Mouse (Mus musculus) heart, embryonic 11.5 days (tissue): ENCODE data around the gene Ssmem1. TPM values are rescaled to one million over a fixed set of nuclear protein-coding genes. Genes with fewer than 3 reads are reported as not detected.

Source experiments
- ATAC-seq: fragments of 200-750 bp; cut with Nextera tagmentation; replicated peaks from 2 replicates; pipeline ENCODE4 v1.8.0; 2017; ENCODE audit warnings: moderate library complexity; ENCODE audit not compliant: insufficient number of reproducible peaks, low FRiP score, low TSS enrichment
- H3K27ac ChIP-seq: fragments of 300-500 bp; sonication (generic); 2 replicates; pipeline ENCODE4 v1.5.1; 2014; ENCODE audit warnings: mild to moderate bottlenecking, low read depth, low read length
- H3K27me3 ChIP-seq: fragments of 300-500 bp; sonication (generic); 2 replicates; pipeline ENCODE4 v1.6.1; 2014; ENCODE audit warnings: mild to moderate bottlenecking, low read length, mixed read lengths; ENCODE audit not compliant: control insufficient read depth, insufficient read depth
- H3K36me3 ChIP-seq: fragments of 300-500 bp; sonication (generic); 2 replicates; pipeline ENCODE4 v1.6.1; 2014; ENCODE audit warnings: mild to moderate bottlenecking, low read length, moderate library complexity, mixed read lengths; ENCODE audit not compliant: control insufficient read depth, insufficient read depth
- H3K4me1 ChIP-seq: fragments of 300-500 bp; sonication (generic); 2 replicates; pipeline ENCODE4 v1.6.1; 2014; ENCODE audit warnings: low read length; ENCODE audit not compliant: control insufficient read depth, insufficient read depth
- H3K4me2 ChIP-seq: fragments of 300-500 bp; sonication (generic); 2 replicates; pipeline ENCODE4 v1.6.1; 2014; ENCODE audit warnings: mild to moderate bottlenecking, moderate library complexity
- H3K4me3 ChIP-seq: fragments of 300-500 bp; sonication (generic); 2 replicates; pipeline ENCODE4 v1.5.1; 2014; ENCODE audit warnings: low read depth, low read length
- H3K9ac ChIP-seq: fragments of 300-500 bp; sonication (generic); 2 replicates; pipeline ENCODE4 v1.6.1; 2014; ENCODE audit warnings: mild to moderate bottlenecking, low read depth, low read length, moderate library complexity
- H3K9me3 ChIP-seq: fragments of 300-500 bp; sonication (generic); replicated peaks from 2 replicates; pipeline ENCODE4 v1.6.1; 2016; ENCODE audit warnings: low read length; ENCODE audit not compliant: control insufficient read depth
- WGBS: fragments of 180-500 bp; shearing (Covaris S2); extraction: QIAGEN DNeasy Blood & Tissue Kit; methylation state at CpG from one replicate; pipeline ENCODE4 v1.1.7; 2014; ENCODE audit not compliant: insufficient replicate concordance; 5-methylcytosine and 5-hydroxymethylcytosine counted together
- polyA plus RNA-seq: library from polyadenylated mRNA; unstranded; fragments of >200 nt; fragmentation: Nextera tagmentation; extraction: Ambion mirVana; gene quantifications from 2 replicates; pipeline ENCODE4 v1.2.1, GENCODE M21; 2014

Ssmem1 gene
- polyA plus RNA-seq, 1 experiment from 2014 or later = 0.62 TPM

GRCm38 (mm10) chr6:30508824-30509223 lies 825 bp upstream of the Ssmem1 start:
- 15% methylated on average over 2 of the region's 2 CpGs for WGBS
- Histone ChIP-seq H3K4me3 (peak overlapping the region; percentile 49), H3K9ac (peak overlapping the region; percentile 80), H3K27me3 (no peaks in the 10 kb centered on the region), H3K27ac (peak overlapping the region; percentile 94), H3K36me3 (peaks cover 9% of the 10 kb centered on the region), H3K9me3 (no peaks in the 10 kb centered on the region), H3K4me1 (peaks cover 6% of the 10 kb centered on the region), H3K4me2 (peak overlapping the region; percentile 74)
- no peak for ATAC-seq

- WGBS = 70% methylated on average over 5 of the region's 5 CpGs
- peak overlapping the region; percentile 74 for H3K4me2 ChIP-seq
- no peaks in the 10 kb centered on the region for H3K27me3 ChIP-seq
- H3K9ac ChIP-seq = peak overlapping the region; percentile 40; the same call in 1 of the 2 replicates
- no peaks in the 10 kb centered on the region for H3K9me3 ChIP-seq
- peak overlapping the region; percentile 94 for H3K27ac ChIP-seq
- peaks cover 9% of the 10 kb centered on the region for H3K4me1 ChIP-seq
- peaks cover 7% of the 10 kb centered on the region for H3K36me3 ChIP-seq
- no peak for ATAC-seq
- no peak overlapping the region for H3K4me3 ChIP-seq
These were observed 642 bp downstream of the Ssmem1 start for GRCm38 (mm10) chr6:30510291-30510690.

GRCm38 (mm10) chr6:30514242-30514641 lies 4.6 kb downstream of the Ssmem1 start:
- no peak overlapping the region for H3K4me3 ChIP-seq
- no peaks in the 10 kb centered on the region for H3K36me3 ChIP-seq
- H3K9ac ChIP-seq = no peak overlapping the region
- H3K4me1 ChIP-seq = peaks cover 9% of the 10 kb centered on the region
- no peaks in the 10 kb centered on the region for H3K9me3 ChIP-seq
- no peak overlapping the region for H3K4me2 ChIP-seq
- no peaks in the 10 kb centered on the region for H3K27me3 ChIP-seq
- no peak overlapping the region for H3K27ac ChIP-seq
- no peak for ATAC-seq
- WGBS = 19% methylated on average over 9 of the region's 9 CpGs

- 57% methylated on average over 11 of the region's 11 CpGs for WGBS
- no peak overlapping the region for H3K4me2 ChIP-seq
- H3K9me3 ChIP-seq = no peaks in the 10 kb centered on the region
- ATAC-seq = no peak
- H3K27me3 ChIP-seq = no peaks in the 10 kb centered on the region
- no peak overlapping the region for H3K9ac ChIP-seq
- peaks cover 9% of the 10 kb centered on the region for H3K4me1 ChIP-seq
- H3K27ac ChIP-seq = no peak overlapping the region
- no peak overlapping the region for H3K4me3 ChIP-seq
- no peaks in the 10 kb centered on the region for H3K36me3 ChIP-seq
These were observed 10.8 kb downstream of the Ssmem1 start for GRCm38 (mm10) chr6:30520400-30520799.

DNA sequence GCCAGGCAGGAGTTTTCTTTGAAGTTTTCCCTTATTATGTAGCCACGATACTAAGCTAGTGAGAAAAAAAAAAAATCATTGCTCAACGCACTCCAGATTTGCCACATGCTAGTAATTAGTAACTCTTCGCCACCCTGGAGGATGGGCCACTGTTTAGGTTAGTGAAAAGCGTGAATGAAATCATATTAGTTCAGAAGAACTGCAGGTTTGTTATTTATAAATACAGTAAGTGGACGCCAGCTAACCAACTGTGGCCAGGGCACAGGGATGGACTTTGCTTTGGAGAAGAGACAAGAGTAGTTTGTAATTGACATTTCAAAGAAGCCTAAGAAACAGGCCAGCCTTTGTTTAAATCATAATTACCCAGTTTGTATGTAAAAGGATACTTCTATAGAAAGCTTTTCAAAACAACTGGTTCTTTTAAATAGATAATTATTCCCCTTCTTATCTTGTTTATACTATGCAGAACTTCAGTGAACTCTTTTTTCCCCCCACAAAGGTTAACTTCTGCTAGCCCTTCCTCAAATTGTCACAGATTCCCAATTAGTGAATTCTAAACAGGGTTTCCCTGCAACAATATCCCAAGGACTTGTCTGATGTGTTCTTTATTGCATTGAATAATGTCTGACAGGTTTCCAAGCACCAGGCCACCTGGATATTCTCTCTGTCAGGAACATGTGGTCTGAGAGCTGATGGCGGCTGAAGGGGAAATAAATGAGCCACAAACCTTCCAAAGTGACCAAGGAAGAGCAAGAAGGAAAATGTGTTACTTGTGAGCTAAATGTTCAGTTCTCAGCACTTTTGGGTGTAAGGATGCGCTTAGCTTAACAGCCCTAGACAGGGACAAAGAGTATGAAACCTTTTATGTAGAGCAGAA lies 16.0 kb downstream of the Ssmem1 start:
- Histone ChIP-seq H3K36me3 (no peaks in the 10 kb centered on the region), H3K27me3 (no peaks in the 10 kb centered on the region), H3K9me3 (no peaks in the 10 kb centered on the region), H3K9ac (no peak overlapping the region), H3K27ac (peak overlapping the region; percentile 91), H3K4me3 (no peak overlapping the region), H3K4me2 (no peak overlapping the region), H3K4me1 (peaks cover 48% of the 10 kb centered on the region)
- WGBS = 40% methylated on average over 7 of the region's 7 CpGs
- ATAC-seq = no peak

DNA sequence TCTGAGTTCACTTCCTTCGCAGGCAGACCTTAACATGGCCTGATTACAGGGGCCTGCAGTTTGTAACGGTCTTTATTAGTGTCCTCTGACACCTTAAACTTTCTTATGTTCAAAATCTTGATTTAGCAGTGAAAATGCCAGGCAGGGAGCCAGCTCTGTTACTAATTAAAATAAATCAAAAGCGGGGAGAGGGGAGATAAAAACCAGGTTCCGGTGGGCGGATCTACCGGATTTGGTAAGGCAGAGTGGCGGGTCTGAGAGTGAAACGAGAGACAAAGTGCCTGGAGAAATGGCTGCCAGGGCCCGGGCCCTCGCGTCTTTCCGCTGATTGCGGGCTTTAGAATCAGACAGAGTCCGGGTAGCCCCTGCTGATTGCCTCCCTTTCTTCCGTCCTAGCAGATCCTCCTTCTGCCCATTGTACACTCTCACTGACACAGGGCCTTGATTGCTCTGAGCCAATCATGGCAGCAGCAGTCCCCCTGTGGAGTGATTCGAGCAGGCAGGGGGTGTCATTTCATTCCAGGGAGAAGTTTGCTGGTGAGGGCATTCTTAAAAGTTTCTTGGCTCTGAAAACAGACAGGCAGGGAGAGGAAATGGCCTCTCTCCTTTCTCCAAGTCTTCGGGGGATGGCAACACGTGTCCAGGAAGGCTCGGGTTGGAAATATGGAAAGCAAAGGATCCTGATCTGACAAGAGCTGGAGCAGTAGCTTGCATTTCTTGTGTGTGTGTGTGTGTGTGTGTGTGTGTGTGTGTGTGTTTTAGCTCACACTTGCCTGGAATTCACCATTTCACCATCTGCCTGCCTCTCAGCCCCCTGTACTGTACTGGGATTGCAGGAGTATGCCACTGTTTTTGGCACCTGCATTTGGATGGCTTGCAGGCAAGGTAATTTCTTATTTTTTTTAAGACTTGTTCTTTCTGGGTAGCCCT lies 17.2 kb downstream of the Ssmem1 start:
- Histone ChIP-seq H3K27me3 (no peaks in the 10 kb centered on the region), H3K4me1 (peaks cover 48% of the 10 kb centered on the region), H3K4me3 (no peak overlapping the region), H3K9me3 (no peaks in the 10 kb centered on the region), H3K4me2 (peak overlapping the region; percentile 32), H3K27ac (peak overlapping the region; percentile 91), H3K9ac (peak overlapping the region; percentile 57), H3K36me3 (no peaks in the 10 kb centered on the region)
- ATAC-seq = 0 out of 2 replicates have a peak, but pooled peaks have one; percentile 20
- WGBS = 19% methylated on average over 19 of the region's 19 CpGs

DNA sequence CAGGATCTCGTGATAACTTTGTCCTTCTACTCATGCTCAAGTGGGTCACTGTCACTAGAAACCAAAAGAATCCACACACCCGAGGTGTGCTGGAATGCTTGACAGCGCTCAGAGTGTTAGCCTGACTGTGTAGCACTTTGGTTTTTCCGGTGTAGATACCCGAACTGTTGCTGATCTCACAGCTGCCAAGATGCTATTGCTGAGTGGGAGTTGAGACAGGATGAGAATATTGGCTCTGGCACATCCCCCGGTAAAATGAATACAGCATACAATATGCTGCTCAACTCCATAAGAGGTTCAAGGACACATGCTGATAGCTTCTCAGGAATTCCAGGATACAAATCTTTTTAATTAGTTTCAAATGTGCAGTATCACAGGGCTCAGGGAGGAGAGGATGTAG lies 19.2 kb downstream of the Ssmem1 start:
- no peak overlapping the region for H3K4me2 ChIP-seq
- H3K9ac ChIP-seq = no peak overlapping the region
- H3K27me3 ChIP-seq = no peaks in the 10 kb centered on the region
- H3K27ac ChIP-seq = peak overlapping the region; percentile 91
- no peak overlapping the region for H3K4me3 ChIP-seq
- H3K4me1 ChIP-seq = peaks cover 48% of the 10 kb centered on the region
- H3K9me3 ChIP-seq = no peaks in the 10 kb centered on the region
- no peaks in the 10 kb centered on the region for H3K36me3 ChIP-seq
- peak; percentile 53; the same call in 1 of the 2 replicates for ATAC-seq
- 24% methylated on average over 6 of the region's 6 CpGs for whole genome bisulfite sequencing

DNA sequence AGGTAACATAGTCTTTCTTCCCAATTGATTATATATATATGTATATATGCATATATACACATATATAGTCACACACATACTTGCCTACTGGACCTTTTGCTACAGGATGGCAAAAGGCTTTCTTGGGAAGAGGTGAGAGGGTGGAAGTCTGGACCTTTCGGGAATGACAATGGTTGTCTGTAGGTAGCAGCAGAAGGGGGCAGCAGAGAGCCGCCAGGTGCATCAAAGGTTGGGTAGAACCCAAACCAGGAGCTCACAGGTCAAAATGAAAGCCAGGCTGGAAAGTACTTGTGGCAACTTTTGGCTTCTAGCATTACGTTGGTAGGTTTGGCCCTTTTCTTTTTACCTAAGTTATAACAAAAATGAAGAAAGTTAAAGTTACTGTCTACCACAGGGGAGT lies 25.7 kb downstream of the Ssmem1 start:
- WGBS = 38% methylated on average over 3 of the region's 3 CpGs
- Histone ChIP-seq H3K9me3 (no peaks in the 10 kb centered on the region), H3K27me3 (no peaks in the 10 kb centered on the region), H3K4me3 (no peak overlapping the region), H3K27ac (no peak overlapping the region), H3K4me1 (no peaks in the 10 kb centered on the region), H3K36me3 (no peaks in the 10 kb centered on the region), H3K4me2 (no peak overlapping the region), H3K9ac (no peak overlapping the region)
- no peak for ATAC-seq
